Mouse (Mus musculus): ENCODE results near the gene Dbx2.

- TF ChIP-seq CTCF (IDR thresholded peaks at IDR 0.05; ENCODE audit: low read depth, low read length): no peak
- no peak for TF ChIP-seq POLR2A (IDR thresholded peaks at IDR 0.05; ENCODE audit: extremely low read depth, insufficient read depth, low read length)
Measured at GRCm38 (mm10) chr15:95586906-95587305, 68.9 kb downstream of the Dbx2 start.

Measured in liver, adult 2 months (tissue).